Mouse (Mus musculus) forebrain, embryonic 13.5 days (tissue): ENCODE measurements at regions not wholly inside any gene's neighbourhood (a gene's known extent, or its start where the extent isn't known, plus 50 kb on each side); places are given as distances from the start of the nearest gene placed in this dataset.

Experiments
- ATAC-seq: fragments of 200-750 bp; cut with Nextera tagmentation; 2 replicates; pipeline ENCODE4 v1.8.0; 2017
- H3K27ac ChIP-seq: fragments of 300-500 bp; sonication (generic); 2 replicates; pipeline ENCODE4 v1.5.1; 2015; ENCODE audit warnings: inconsistent platforms, mild to moderate bottlenecking, moderate library complexity
- H3K27me3 ChIP-seq: fragments of 300-500 bp; sonication (generic); 2 replicates; pipeline ENCODE4 v1.6.1; 2015; ENCODE audit warnings: mild to moderate bottlenecking, inconsistent platforms
- H3K36me3 ChIP-seq: fragments of 300-500 bp; sonication (generic); 2 replicates; pipeline ENCODE4 v1.6.1; 2015; ENCODE audit warnings: mild to moderate bottlenecking, inconsistent platforms; ENCODE audit not compliant: poor library complexity, severe bottlenecking
- H3K4me1 ChIP-seq: fragments of 300-500 bp; sonication (generic); 2 replicates; pipeline ENCODE4 v1.6.1; 2015; ENCODE audit warnings: inconsistent platforms
- H3K4me2 ChIP-seq: fragments of 300-500 bp; sonication (generic); 2 replicates; pipeline ENCODE4 v1.6.1; 2015; ENCODE audit warnings: inconsistent platforms, mild to moderate bottlenecking, moderate library complexity
- H3K4me3 ChIP-seq: fragments of 300-500 bp; sonication (generic); 2 replicates; pipeline ENCODE4 v1.5.1; 2015; ENCODE audit warnings: mild to moderate bottlenecking, inconsistent platforms
- H3K9ac ChIP-seq: fragments of 300-500 bp; sonication (generic); 2 replicates; pipeline ENCODE4 v1.6.1; 2015; ENCODE audit warnings: mild to moderate bottlenecking, inconsistent platforms
- H3K9me3 ChIP-seq: fragments of 300-500 bp; sonication (generic); replicated peaks from 2 replicates; pipeline ENCODE4 v1.6.1; 2016; ENCODE audit warnings: inconsistent platforms
- WGBS: fragments of 180-500 bp; shearing (Covaris S2); methylation state at CpG from one replicate; pipeline ENCODE4 v1.1.7; 2015; 5-methylcytosine and 5-hydroxymethylcytosine counted together

DNA sequence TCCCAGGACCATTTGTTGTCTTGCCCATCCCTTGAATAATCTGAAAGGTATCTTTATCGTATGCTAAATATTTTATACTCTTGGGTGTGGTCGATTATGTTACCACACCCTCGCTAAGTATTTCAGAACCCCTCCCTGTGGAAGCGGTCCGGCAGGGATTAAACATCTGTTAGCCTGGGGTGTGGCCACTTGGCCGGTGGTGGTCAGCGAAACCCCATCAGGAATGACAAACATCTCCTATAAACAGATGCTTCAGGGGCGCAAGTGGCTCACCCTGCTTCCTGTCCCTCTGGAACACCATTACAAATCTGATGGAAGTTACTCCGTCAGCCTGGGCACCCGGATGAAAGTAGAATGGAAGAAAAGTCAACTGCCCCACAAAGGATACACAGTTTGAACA lies 119.8 kb upstream of the Dyrk2 start:
- no peak overlapping the region for H3K4me3 ChIP-seq
- no peaks in the 10 kb centered on the region for H3K9me3 ChIP-seq
- H3K4me2 ChIP-seq, result no peak overlapping the region
- H3K27me3 ChIP-seq, result no peaks in the 10 kb centered on the region
- no peak for ATAC-seq
- H3K27ac ChIP-seq, result no peak overlapping the region
- H3K4me1 ChIP-seq, result no peaks in the 10 kb centered on the region
- H3K36me3 ChIP-seq, result no peaks in the 10 kb centered on the region
- H3K9ac ChIP-seq, result no peak overlapping the region
- 90% methylated on average over 10 of the region's 10 CpGs for WGBS

DNA sequence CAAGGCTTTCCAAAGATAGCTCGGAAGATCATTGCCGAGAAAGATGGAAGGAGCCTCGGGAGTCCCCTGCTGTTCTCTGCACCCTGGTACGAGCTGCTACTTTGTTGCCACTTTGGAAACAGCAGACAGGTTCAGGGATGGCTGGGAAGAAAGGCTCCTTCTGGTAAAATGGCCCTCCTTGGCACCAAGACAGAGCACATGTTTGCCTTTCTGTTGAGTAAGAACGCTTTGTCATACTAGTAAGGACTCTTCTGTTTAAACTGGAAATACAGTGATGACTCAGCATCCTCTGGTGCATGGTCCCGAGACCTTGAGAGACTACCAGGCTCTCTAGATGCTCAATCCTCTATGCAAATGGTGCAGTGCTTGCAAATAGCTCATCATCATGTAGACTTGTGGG lies 118.2 kb upstream of the Dyrk2 start:
- no peak overlapping the region for H3K4me2 ChIP-seq
- ATAC-seq, result no peak
- H3K27me3 ChIP-seq, result no peaks in the 10 kb centered on the region
- H3K27ac ChIP-seq, result no peak overlapping the region
- 90% methylated on average over 6 of the region's 6 CpGs for WGBS
- H3K36me3 ChIP-seq, result no peaks in the 10 kb centered on the region
- H3K9ac ChIP-seq, result no peak overlapping the region
- peaks cover 7% of the 10 kb centered on the region for H3K9me3 ChIP-seq
- H3K4me1 ChIP-seq, result no peaks in the 10 kb centered on the region
- H3K4me3 ChIP-seq, result no peak overlapping the region

DNA sequence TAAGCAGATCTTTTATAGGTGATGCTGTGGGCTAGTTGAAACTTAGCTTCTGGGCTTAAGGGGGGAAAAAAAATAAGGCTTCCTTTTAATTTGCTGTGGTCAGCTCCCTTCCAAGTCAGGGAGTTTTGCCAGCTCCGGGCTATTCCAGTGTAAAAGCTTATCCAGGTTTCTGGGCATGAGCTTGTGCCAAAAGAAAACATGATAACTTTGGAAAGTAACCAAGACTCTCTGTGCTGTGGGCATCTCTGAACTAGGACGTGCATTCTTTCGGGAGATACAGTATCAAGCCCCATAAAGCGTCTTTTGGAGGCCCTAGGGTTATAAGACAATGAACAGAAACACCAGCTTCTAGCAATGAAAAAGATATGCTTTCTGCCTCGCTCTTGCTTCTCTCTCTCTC lies 114.6 kb upstream of the Dyrk2 start:
- no peak overlapping the region for H3K27ac ChIP-seq
- no peaks in the 10 kb centered on the region for H3K36me3 ChIP-seq
- H3K4me3 ChIP-seq, result no peak overlapping the region
- no peak for ATAC-seq
- no peak overlapping the region for H3K9ac ChIP-seq
- H3K4me2 ChIP-seq, result no peak overlapping the region
- H3K9me3 ChIP-seq, result peaks cover 7% of the 10 kb centered on the region
- H3K4me1 ChIP-seq, result no peaks in the 10 kb centered on the region
- 83% methylated on average over 5 of the region's 5 CpGs for WGBS
- H3K27me3 ChIP-seq, result no peaks in the 10 kb centered on the region

- no peak for ATAC-seq
Observed at GRCm38 (mm10) chr10:118981446-118981845, 111.4 kb upstream of the Dyrk2 start.

DNA sequence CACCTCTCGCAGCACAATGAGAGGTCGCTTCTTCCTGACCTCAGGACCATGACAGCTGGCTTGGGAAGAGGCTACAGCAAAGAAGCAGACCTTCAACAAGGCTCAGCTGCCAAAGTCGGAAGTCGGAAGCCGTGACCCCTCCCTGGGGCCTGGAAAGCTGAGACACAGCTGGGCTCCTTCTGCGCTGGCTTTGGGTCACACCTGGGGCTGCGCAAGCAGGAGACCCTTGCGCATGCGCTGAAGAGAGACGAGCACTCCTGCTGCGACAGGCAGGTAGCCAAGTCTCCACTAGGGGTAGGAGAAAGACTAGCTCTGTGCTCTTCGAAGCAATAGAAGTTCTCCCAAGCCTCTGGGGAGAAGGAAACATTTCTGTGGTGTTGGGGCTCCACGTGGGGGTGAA lies 109.3 kb upstream of the Dyrk2 start:
- peaks cover 8% of the 10 kb centered on the region; the same call in 1 of the 2 replicates for H3K4me1 ChIP-seq
- H3K27ac ChIP-seq, result no peak overlapping the region
- no peaks in the 10 kb centered on the region for H3K36me3 ChIP-seq
- no peak for ATAC-seq
- WGBS, result 66% methylated on average over 13 of the region's 13 CpGs
- H3K9me3 ChIP-seq, result peaks cover 7% of the 10 kb centered on the region
- H3K27me3 ChIP-seq, result 0 out of 2 replicates have a peak, but pooled peaks cover 4% of the 10 kb centered on the region
- no peak overlapping the region for H3K9ac ChIP-seq
- H3K4me2 ChIP-seq, result no peak overlapping the region
- no peak overlapping the region for H3K4me3 ChIP-seq

More at GRCm38 (mm10) chr10:118981446-118981845, 111.4 kb upstream of the Dyrk2 start:
- Histone ChIP-seq H3K4me2 (no peak overlapping the region), H3K9me3 (peaks cover 7% of the 10 kb centered on the region), H3K4me3 (no peak overlapping the region), H3K27me3 (0 out of 2 replicates have a peak, but pooled peaks cover 4% of the 10 kb centered on the region), H3K9ac (no peak overlapping the region), H3K36me3 (no peaks in the 10 kb centered on the region), H3K4me1 (no peaks in the 10 kb centered on the region), H3K27ac (no peak overlapping the region)
- 80% methylated on average over 5 of the region's 5 CpGs for WGBS

DNA sequence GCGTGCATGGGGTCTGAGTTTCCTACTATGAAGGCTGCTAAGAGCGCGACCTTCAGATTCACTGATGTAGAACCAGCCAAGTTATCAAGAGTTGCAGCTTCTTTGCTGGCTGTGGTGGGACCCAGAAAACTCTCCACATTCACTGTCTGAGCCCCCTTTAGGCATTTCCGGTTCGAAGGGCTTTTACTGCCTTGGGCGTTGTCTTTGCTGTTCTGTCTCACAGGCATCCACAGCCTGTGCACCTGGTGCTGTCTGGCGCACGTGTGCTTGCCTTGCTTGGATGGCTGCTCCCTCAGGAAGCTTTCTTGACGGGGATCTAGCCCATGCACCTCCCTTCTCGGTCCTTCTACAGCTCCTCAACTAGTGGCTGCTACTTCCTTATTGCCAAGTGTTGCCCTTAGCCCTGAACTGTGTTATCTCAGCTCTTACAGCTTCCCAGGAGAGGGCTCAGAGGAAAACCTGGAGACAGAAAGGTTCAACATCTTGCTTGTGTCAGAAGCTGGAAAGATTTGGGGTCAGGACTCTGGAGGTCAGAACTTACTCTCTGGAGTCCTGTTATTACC lies 108.3 kb upstream of the Dyrk2 start:
- Histone ChIP-seq H3K9me3 (no peaks in the 10 kb centered on the region), H3K27ac (no peak overlapping the region), H3K4me1 (peaks cover 8% of the 10 kb centered on the region; the same call in 1 of the 2 replicates), H3K27me3 (0 out of 2 replicates have a peak, but pooled peaks cover 4% of the 10 kb centered on the region), H3K36me3 (no peaks in the 10 kb centered on the region), H3K4me3 (no peak overlapping the region), H3K4me2 (no peak overlapping the region), H3K9ac (no peak overlapping the region)
- WGBS, result 91% methylated on average over 10 of the region's 10 CpGs
- ATAC-seq, result no peak

DNA sequence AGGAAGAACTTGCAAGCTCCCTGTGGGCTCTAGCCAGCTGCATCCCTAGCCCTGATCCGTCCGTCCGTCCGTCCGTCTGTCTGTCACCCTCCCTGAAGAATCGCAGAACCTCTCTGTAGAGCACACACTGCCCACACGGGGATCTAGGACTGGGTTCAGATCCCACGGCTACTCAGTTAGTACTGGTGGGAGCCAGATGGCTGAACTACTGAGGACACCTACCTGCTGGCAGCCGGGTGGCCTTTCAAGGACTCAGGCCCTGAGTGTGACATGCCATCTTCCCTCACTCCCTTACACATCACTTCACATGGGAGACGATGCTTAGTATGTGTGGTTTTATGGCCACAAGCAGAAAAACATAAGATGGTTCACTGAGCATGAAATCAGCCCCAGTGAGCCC lies 106.4 kb upstream of the Dyrk2 start:
- H3K27ac ChIP-seq, result no peak overlapping the region
- no peaks in the 10 kb centered on the region for H3K36me3 ChIP-seq
- no peaks in the 10 kb centered on the region for H3K9me3 ChIP-seq
- no peak overlapping the region for H3K4me2 ChIP-seq
- no peak for ATAC-seq
- H3K4me3 ChIP-seq, result no peak overlapping the region
- H3K4me1 ChIP-seq, result peaks cover 10% of the 10 kb centered on the region; the same call in 1 of the 2 replicates
- no peak overlapping the region for H3K9ac ChIP-seq
- 85% methylated on average over 10 of the region's 10 CpGs for WGBS
- H3K27me3 ChIP-seq, result 0 out of 2 replicates have a peak, but pooled peaks cover 4% of the 10 kb centered on the region

GRCm38 (mm10) chr10:118975772-118976171 lies 105.8 kb upstream of the Dyrk2 start:
- no peak overlapping the region for H3K4me3 ChIP-seq
- no peak for ATAC-seq
- WGBS, result 63% methylated on average over 2 of the region's 2 CpGs

DNA sequence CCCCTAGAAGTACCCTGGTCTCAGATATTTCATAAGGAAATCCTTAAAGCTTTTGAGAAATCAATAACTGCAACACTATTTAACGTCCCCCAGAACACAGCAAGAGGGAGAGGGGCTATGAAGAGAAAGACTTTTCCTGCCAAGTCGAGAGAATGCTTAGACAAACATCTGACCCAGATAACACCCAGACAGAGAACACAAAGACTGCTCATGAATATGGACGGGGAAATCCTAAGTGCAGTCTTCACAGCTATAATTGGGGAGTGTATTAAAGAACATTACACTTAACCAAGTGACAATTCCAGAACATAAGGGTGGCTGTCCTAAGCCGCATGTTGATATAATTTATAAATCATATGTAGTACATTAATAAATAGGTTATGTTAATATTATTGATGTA lies 103.3 kb upstream of the Dyrk2 start:
- WGBS, result 33% methylated on average over 4 of the region's 4 CpGs
- H3K36me3 ChIP-seq, result no peaks in the 10 kb centered on the region
- H3K9ac ChIP-seq, result no peak overlapping the region
- no peaks in the 10 kb centered on the region for H3K27me3 ChIP-seq
- no peaks in the 10 kb centered on the region for H3K9me3 ChIP-seq
- no peak overlapping the region for H3K27ac ChIP-seq
- H3K4me3 ChIP-seq, result no peak overlapping the region
- no peak overlapping the region for H3K4me2 ChIP-seq
- ATAC-seq, result 0 out of 2 replicates have a peak, but pooled peaks have one; percentile 27
- peaks cover 28% of the 10 kb centered on the region for H3K4me1 ChIP-seq

More at GRCm38 (mm10) chr10:118975772-118976171, 105.8 kb upstream of the Dyrk2 start:
- Histone ChIP-seq H3K4me2 (no peak overlapping the region), H3K27me3 (0 out of 2 replicates have a peak, but pooled peaks cover 4% of the 10 kb centered on the region), H3K4me1 (peaks cover 17% of the 10 kb centered on the region), H3K9ac (no peak overlapping the region), H3K36me3 (no peaks in the 10 kb centered on the region), H3K9me3 (no peaks in the 10 kb centered on the region), H3K27ac (no peak overlapping the region)

GRCm38 (mm10) chr10:118972626-118973025 lies 102.6 kb upstream of the Dyrk2 start:
- H3K4me1 ChIP-seq, result peaks cover 28% of the 10 kb centered on the region
- no peaks in the 10 kb centered on the region for H3K36me3 ChIP-seq
- H3K9ac ChIP-seq, result no peak overlapping the region
- H3K9me3 ChIP-seq, result no peaks in the 10 kb centered on the region
- no peak overlapping the region for H3K4me3 ChIP-seq
- no peak for ATAC-seq
- no peaks in the 10 kb centered on the region for H3K27me3 ChIP-seq
- no peak overlapping the region for H3K27ac ChIP-seq
- H3K4me2 ChIP-seq, result no peak overlapping the region
- 92% methylated on average over 4 of the region's 4 CpGs for WGBS

DNA sequence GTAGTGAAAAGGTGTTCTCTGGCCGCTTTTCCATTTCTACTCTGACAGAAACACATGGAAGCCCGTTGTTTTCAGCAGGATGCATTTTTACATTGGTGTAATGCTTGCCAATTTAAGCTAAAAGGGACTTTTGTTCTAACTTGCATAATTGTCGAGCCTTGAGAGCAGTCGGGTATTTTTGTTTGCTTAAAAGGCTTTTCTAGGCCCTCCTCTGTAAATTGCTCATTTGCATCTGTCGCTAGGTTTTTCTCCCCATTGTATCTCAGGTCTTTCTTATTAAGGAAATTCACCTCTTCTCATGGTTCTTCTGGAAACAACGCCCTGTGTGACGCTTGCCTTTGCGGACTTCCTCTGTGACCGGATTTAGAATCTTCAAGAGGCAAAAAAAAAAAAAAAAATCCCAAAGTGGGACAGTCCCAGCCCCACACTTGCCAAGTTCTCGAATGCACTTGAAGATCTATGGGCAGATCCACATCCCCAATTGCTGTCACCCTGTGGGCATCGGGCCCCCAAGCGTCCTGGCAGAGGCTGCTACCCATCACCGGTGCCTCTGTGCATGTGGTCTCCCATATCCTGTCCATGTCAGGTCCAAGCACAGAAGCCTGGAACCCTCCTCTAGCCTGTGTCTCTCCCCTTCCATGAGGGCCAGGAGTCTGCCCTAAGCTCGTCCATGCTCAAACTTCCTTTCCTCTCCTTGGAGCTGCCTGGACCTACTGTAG lies 100.6 kb upstream of the Dyrk2 start:
- Histone ChIP-seq H3K4me1 (peaks cover 20% of the 10 kb centered on the region), H3K4me2 (peak overlapping the region; percentile 6; the same call in 1 of the 2 replicates), H3K9ac (no peak overlapping the region), H3K27me3 (no peaks in the 10 kb centered on the region), H3K27ac (peak overlapping the region; percentile 44), H3K4me3 (no peak overlapping the region), H3K9me3 (no peaks in the 10 kb centered on the region), H3K36me3 (no peaks in the 10 kb centered on the region)
- whole genome bisulfite sequencing, result 33% methylated on average over 14 of the region's 14 CpGs
- peak; percentile 74 for ATAC-seq

DNA sequence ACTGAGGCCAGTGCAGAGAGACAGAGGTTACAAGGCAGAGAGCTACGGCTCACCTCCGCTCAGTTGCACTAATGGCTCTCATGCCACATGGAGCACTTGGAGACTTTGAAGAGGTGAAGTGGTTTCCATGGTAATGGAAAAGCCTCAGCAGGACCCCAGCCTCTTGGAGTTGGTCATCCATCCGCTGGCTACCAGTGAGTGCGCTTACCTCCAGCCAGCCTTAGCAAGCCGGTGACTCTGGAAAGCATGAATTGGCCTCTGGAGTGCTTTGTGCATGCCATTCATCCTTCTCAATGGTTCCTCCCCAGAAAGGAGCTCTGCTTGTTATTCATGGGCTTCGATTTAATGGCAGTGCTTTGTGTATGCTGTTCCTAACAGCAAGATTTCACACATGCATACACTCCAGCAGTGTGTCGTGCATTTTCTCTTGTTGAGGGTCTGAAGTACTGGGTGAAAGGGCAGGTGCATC lies 91.7 kb upstream of the Dyrk2 start:
- 0 out of 2 replicates have a peak overlapping the region, but pooled peaks have one; percentile 2 for H3K27ac ChIP-seq
- no peak overlapping the region for H3K4me2 ChIP-seq
- WGBS, result 7% methylated on average over 7 of the region's 7 CpGs
- H3K9me3 ChIP-seq, result no peaks in the 10 kb centered on the region
- no peaks in the 10 kb centered on the region for H3K36me3 ChIP-seq
- peaks cover 9% of the 10 kb centered on the region for H3K27me3 ChIP-seq
- H3K9ac ChIP-seq, result no peak overlapping the region
- H3K4me1 ChIP-seq, result peaks cover 30% of the 10 kb centered on the region
- peak; percentile 76 for ATAC-seq
- no peak overlapping the region for H3K4me3 ChIP-seq
